Mouse (Mus musculus) embryonic facial prominence, embryonic 14.5 days (tissue): ENCODE results near the gene Hacd3. TPM values are rescaled to one million over a fixed set of nuclear protein-coding genes. Genes with fewer than 3 reads are reported as not detected.

ENCODE experiments used
- ATAC-seq: fragments of 200-750 bp; cut with Nextera tagmentation; 2 replicates; pipeline ENCODE4 v1.8.0; 2017; ENCODE audit warnings: low read depth, moderate number of reproducible peaks, moderate TSS enrichment
- DNase-seq: peaks from one replicate; pipeline ENCODE4 v3.0.0-alpha.2; 2015; ENCODE audit warnings: low spot score
- H3K27ac ChIP-seq: fragments of 300-500 bp; sonication (generic); replicated peaks from 2 replicates; pipeline ENCODE4 v1.5.1; 2014; ENCODE audit warnings: low read depth, mild to moderate bottlenecking, low read length, moderate library complexity
- H3K27me3 ChIP-seq: fragments of 300-500 bp; sonication (generic); replicated peaks from 2 replicates; pipeline ENCODE4 v1.6.1; 2014; ENCODE audit warnings: low read length; ENCODE audit not compliant: control insufficient read depth, insufficient read depth
- H3K36me3 ChIP-seq: fragments of 300-500 bp; sonication (generic); 2 replicates; pipeline ENCODE4 v1.6.1; 2014; ENCODE audit warnings: low read length, mixed read lengths; ENCODE audit not compliant: control insufficient read depth, insufficient read depth
- H3K4me1 ChIP-seq: fragments of 300-500 bp; sonication (generic); 2 replicates; pipeline ENCODE4 v1.6.1; 2014; ENCODE audit warnings: antibody characterized with exemption, low read length; ENCODE audit not compliant: control insufficient read depth, insufficient read depth
- H3K4me2 ChIP-seq: fragments of 300-500 bp; sonication (generic); 2 replicates; pipeline ENCODE4 v1.6.1; 2014; ENCODE audit warnings: low read depth, mild to moderate bottlenecking, low read length, moderate library complexity, mixed read lengths
- H3K4me3 ChIP-seq: fragments of 300-500 bp; sonication (generic); 2 replicates; pipeline ENCODE4 v1.5.1; 2014; ENCODE audit warnings: low read depth, mild to moderate bottlenecking, low read length
- H3K9ac ChIP-seq: fragments of 300-500 bp; sonication (generic); 2 replicates; pipeline ENCODE4 v1.6.1; 2014; ENCODE audit warnings: low read depth, mild to moderate bottlenecking, low read length, moderate library complexity, mixed read lengths
- H3K9me3 ChIP-seq: fragments of 300-500 bp; sonication (generic); 2 replicates; pipeline ENCODE4 v1.6.1; 2016; ENCODE audit warnings: low read length; ENCODE audit not compliant: control insufficient read depth
- WGBS: fragments of 180-500 bp; shearing (Covaris S2); extraction: QIAGEN DNeasy Blood & Tissue Kit; methylation state at CpG from one replicate; pipeline ENCODE4 v1.1.7; 2014; 5-methylcytosine and 5-hydroxymethylcytosine counted together
- polyA plus RNA-seq: library from polyadenylated mRNA; unstranded; fragments of >200 nt; fragmentation: Nextera tagmentation; extraction: Ambion mirVana; gene quantifications from 2 replicates; pipeline ENCODE4 v1.2.1, GENCODE M21; 2014

Gene Hacd3
- polyA plus RNA-seq, 1 experiment from 2014 or later = 37.9 TPM

- ATAC-seq = no peak
- Histone ChIP-seq H3K4me3 (no peak within 1 kb of the TSS), H3K27me3 (peaks cover 3% of the 10 kb centered on the region; the same call in 1 of the 2 replicates), H3K36me3 (no peaks in the 10 kb centered on the region), H3K4me1 (no peaks in the 10 kb centered on the region), H3K9ac (no peak within 1 kb of the TSS), H3K9me3 (no peaks in the 10 kb centered on the region), H3K27ac (no peak within 1 kb of the TSS), H3K4me2 (no peak within 1 kb of the TSS)
- WGBS = 46% methylated on average over 11 of the region's 11 CpGs
- DNase-seq = no peak
Measured at GRCm38 (mm10) chr9:64951161-64951657, 70.3 kb downstream of the Hacd3 start, which contains the start of gene Slc24a1. Slc24a1 (minus strand) TSS chr9:64951607.

- no peak for DNase-seq
- H3K4me3 ChIP-seq = no peak overlapping the region
- H3K4me1 ChIP-seq = no peaks in the 10 kb centered on the region
- H3K9me3 ChIP-seq = no peaks in the 10 kb centered on the region
- 80% methylated on average over 9 of the region's 9 CpGs for WGBS
- H3K9ac ChIP-seq = no peak overlapping the region
- H3K36me3 ChIP-seq = no peaks in the 10 kb centered on the region
- H3K4me2 ChIP-seq = no peak overlapping the region
- no peak overlapping the region for H3K27ac ChIP-seq
- H3K27me3 ChIP-seq = peaks cover 3% of the 10 kb centered on the region; the same call in 1 of the 2 replicates
- ATAC-seq = no peak
Measured at GRCm38 (mm10) chr9:64947483-64948095, 73.9 kb downstream of the Hacd3 start.

GRCm38 (mm10) chr9:64943997-64944396, 77.5 kb downstream of the Hacd3 start:
- Histone ChIP-seq H3K36me3 (no peaks in the 10 kb centered on the region), H3K9me3 (no peaks in the 10 kb centered on the region), H3K9ac (no peak overlapping the region), H3K27me3 (no peaks in the 10 kb centered on the region), H3K27ac (no peak overlapping the region), H3K4me3 (no peak overlapping the region), H3K4me2 (no peak overlapping the region), H3K4me1 (0 out of 2 replicates have a peak, but pooled peaks cover 6% of the 10 kb centered on the region)
- 26% methylated on average over 11 of the region's 11 CpGs for WGBS
- ATAC-seq = no peak
- no peak for DNase-seq

GRCm38 (mm10) chr9:64941650-64942049, 79.8 kb downstream of the Hacd3 start:
- WGBS = 79% methylated on average over 4 of the region's 4 CpGs
- no peaks in the 10 kb centered on the region for H3K9me3 ChIP-seq
- H3K4me1 ChIP-seq = 0 out of 2 replicates have a peak, but pooled peaks cover 6% of the 10 kb centered on the region
- H3K4me2 ChIP-seq = no peak overlapping the region
- no peak overlapping the region for H3K4me3 ChIP-seq
- H3K27me3 ChIP-seq = no peaks in the 10 kb centered on the region
- ATAC-seq = no peak
- H3K36me3 ChIP-seq = no peaks in the 10 kb centered on the region
- no peak overlapping the region for H3K9ac ChIP-seq
- no peak overlapping the region for H3K27ac ChIP-seq
- no peak for DNase-seq

- ATAC-seq (0 out of 2 replicates have a peak, but pooled peaks have one; percentile 18), DNase-seq (peak; percentile 50)
- Histone ChIP-seq H3K27ac (no peak overlapping the region; the same call in 1 of the 2 replicates), H3K9ac (0 out of 2 replicates have a peak overlapping the region, but pooled peaks have one; percentile 6), H3K4me1 (0 out of 2 replicates have a peak, but pooled peaks cover 6% of the 10 kb centered on the region), H3K4me3 (no peak overlapping the region), H3K36me3 (no peaks in the 10 kb centered on the region), H3K9me3 (no peaks in the 10 kb centered on the region), H3K4me2 (no peak overlapping the region), H3K27me3 (no peaks in the 10 kb centered on the region)
- 66% methylated on average over 11 of the region's 11 CpGs for WGBS
Measured at GRCm38 (mm10) chr9:64940731-64941346, 80.7 kb downstream of the Hacd3 start.

GRCm38 (mm10) chr9:64939790-64940189, 81.7 kb downstream of the Hacd3 start:
- H3K9me3 ChIP-seq = no peaks in the 10 kb centered on the region
- no peak overlapping the region for H3K4me3 ChIP-seq
- ATAC-seq (no peak), DNase-seq (no peak)
- no peaks in the 10 kb centered on the region for H3K36me3 ChIP-seq
- 79% methylated on average over 2 of the region's 2 CpGs for WGBS
- no peak overlapping the region for H3K4me2 ChIP-seq
- no peak overlapping the region for H3K9ac ChIP-seq
- H3K27ac ChIP-seq = no peak overlapping the region
- no peaks in the 10 kb centered on the region for H3K27me3 ChIP-seq
- 0 out of 2 replicates have a peak, but pooled peaks cover 6% of the 10 kb centered on the region for H3K4me1 ChIP-seq

GRCm38 (mm10) chr9:64939281-64939680, 82.2 kb downstream of the Hacd3 start:
- no peaks in the 10 kb centered on the region for H3K27me3 ChIP-seq
- no peak overlapping the region for H3K4me3 ChIP-seq
- H3K4me1 ChIP-seq = 0 out of 2 replicates have a peak, but pooled peaks cover 6% of the 10 kb centered on the region
- ATAC-seq = no peak
- H3K27ac ChIP-seq = no peak overlapping the region
- H3K36me3 ChIP-seq = no peaks in the 10 kb centered on the region
- 57% methylated on average over 4 of the region's 4 CpGs for WGBS
- 0 out of 2 replicates have a peak overlapping the region, but pooled peaks have one; percentile 15 for H3K9ac ChIP-seq
- DNase-seq = no peak
- H3K9me3 ChIP-seq = no peaks in the 10 kb centered on the region
- H3K4me2 ChIP-seq = no peak overlapping the region

- 81% methylated on average over 5 of the region's 5 CpGs for WGBS
- no peak for ATAC-seq
Measured at GRCm38 (mm10) chr9:64938535-64938934, 83.0 kb downstream of the Hacd3 start.

More at GRCm38 (mm10) chr9:64938535-64938934, 83.0 kb downstream of the Hacd3 start:
- Histone ChIP-seq H3K27ac (no peak overlapping the region), H3K9me3 (no peaks in the 10 kb centered on the region), H3K9ac (no peak overlapping the region), H3K36me3 (no peaks in the 10 kb centered on the region), H3K4me2 (no peak overlapping the region), H3K4me1 (0 out of 2 replicates have a peak, but pooled peaks cover 6% of the 10 kb centered on the region), H3K4me3 (no peak overlapping the region), H3K27me3 (no peaks in the 10 kb centered on the region)
- DNase-seq = no peak
